Mouse (Mus musculus) left cerebral cortex, adult 18-20 months (tissue): Measurements from ENCODE around the gene Zfp57. TPM values are rescaled to one million over a fixed set of nuclear protein-coding genes. Genes with fewer than 3 reads are reported as not detected.
"Not testable (repeated sequence)": the region's sequence is repeated elsewhere in the genome, so short reads cannot be mapped to it uniquely, and the experiment has no call there.

Experiments
- DNase-seq, 2 experiments: peaks; one replicate each; pipeline ENCODE4 v3.0.0; 2021 to 2022; ENCODE audit warnings: low spot score in 2 of 2, mixed read lengths in 1 of 2
- long read RNA-seq, 2 experiments: library from polyadenylated mRNA; stranded (forward); transcript quantifications; one replicate each; pipeline ENCODE4 v2.0.0; 2021
- total RNA-seq, 2 experiments: library from RNA; stranded (reverse); gene quantifications; 2 replicates each; pipeline ENCODE4 v1.2.3; 2021

Gene Zfp57
- 10 to 100 TPM; 12.2 to 12.3 TPM for total RNA-seq
- long read RNA-seq, experiment 1, partial matches to known transcripts, result 0 of 4 reads
- long read RNA-seq, experiment 1, other reads (novel, unspliced or antisense), result 2 of 4 reads
- long read RNA-seq, experiment 2, partial matches to known transcripts, result 0 of 2 reads
- long read RNA-seq, experiment 2, other reads (novel, unspliced or antisense), result 1 of 2 reads

DNA sequence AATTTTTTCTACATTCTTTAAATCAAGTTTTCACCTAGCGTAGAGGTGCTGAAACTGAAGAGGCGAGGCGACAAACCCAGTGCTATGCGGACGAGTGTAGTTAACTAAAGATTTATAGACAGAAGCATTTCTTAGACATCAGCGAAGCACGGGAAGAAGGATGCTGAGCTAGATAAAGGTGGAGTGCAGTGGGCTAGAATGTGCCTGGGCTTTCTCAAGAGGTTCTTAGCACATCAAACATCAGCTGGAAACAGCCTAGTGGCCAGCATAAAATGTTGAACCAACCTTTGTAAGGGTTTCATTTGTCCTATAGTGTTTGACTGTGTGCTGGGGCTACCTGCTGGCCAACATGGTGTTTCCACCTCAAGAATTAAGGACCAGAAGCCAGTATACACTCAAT, at the start of gene Zfp57:
Zfp57 (plus strand) TSS at position 301 of the 400 bp plus-strand sequence.
- no peak for DNase-seq

DNA sequence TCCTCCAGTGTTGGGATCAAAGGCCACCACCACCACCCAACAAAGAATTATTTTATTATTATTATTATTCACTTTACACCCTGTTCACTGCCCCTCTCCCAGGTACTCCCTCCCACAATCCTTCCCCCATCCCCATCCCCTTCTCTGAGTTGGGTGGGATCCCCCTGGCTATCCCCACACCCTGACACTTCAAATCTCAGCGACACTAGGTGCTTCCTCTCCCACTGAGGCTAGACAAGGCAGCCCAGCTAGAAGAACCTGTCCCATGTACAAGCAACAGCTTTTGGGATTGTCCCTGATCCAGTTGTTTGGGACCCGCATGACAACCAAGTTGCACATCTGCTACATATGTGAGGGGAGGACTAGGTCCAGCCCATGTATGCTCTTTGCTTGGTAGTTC, 48.3 kb upstream of the Zfp57 start:
- no peak for DNase-seq

DNA sequence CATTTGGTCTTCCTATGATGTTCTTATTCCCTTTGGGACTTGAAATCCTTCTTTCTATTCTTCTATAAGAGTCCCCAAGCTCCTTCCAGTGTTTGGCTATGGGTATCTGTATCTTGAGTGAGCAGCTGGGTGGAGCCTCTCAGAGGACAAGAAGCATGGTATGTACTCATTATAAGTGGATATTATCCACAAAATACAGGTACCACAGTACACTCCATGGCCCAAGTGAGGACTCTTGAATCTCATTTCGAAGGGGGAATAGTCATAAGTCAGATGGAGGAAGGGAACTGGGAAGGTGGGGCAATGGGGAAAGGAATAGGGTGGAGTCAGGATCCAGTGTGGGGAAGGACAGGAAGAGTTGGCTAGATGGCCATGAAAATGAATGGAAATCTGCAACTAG, 47.9 kb upstream of the Zfp57 start:
- DNase-seq, result no peak

DNA sequence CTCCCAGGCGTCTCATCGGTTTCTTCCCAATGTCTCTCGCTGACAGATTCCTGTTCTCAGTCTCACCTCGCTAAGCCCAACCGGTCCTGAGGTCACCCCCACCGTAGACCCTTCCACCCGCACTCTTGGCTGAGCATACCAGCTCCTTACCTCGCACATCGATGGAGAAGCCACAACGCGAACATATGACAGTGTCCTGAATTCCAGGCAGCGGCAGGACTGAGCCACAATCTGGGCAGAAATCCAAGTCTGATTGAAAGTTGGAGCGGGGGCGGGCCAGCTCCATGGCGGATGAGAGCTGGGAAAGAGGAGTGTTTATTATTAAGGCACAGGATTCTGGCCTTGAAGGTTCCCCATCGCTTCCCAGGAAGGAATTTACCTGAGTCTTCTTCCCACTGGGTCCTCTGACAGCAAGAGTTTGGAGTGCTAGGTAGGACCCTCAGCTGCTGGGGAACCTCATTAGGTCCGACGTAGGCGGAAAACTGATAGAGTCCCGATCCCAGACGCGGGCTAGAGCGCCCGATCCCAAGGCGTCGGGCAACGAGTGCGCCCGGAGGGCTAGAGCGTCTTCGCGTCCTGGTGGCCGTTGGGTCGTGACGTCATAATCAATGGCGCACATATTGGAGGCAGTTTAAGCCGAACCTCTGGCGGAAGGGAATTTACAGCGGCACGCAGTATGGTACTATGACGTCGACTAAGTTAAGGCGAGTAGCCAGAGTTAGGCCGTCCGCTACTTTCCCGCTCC, 42.8 kb upstream of the Zfp57 start, which contains the start of the genes Znrd1 and Znrd1as:
Znrd1 (minus strand) TSS at position 561 of the 745 bp plus-strand sequence.
Znrd1as (plus strand) TSS at position 594 of the 745 bp plus-strand sequence.
- DNase-seq, result peak; percentile 94 to 97

DNA sequence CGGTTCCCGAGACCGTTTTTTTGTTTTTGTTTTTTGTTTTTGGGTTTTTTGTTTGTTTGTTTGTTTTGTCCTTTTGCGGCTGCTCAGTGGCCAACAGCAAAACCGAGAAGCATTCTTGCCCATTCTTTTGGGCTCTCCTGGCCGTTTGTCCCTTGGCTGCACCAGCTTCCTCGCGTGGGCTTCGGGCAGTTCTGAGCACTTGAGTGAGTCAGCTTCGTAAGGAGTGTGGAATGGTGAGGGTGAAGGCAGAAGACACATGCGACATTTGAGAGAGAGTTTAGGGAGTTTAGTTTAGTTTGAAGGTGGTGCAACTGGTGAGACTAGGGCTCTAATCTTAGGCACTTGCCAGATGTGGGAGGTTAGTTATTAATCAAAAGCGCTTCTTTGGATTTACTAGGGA, 42.1 kb upstream of the Zfp57 start:
- DNase-seq, result no peak

DNA sequence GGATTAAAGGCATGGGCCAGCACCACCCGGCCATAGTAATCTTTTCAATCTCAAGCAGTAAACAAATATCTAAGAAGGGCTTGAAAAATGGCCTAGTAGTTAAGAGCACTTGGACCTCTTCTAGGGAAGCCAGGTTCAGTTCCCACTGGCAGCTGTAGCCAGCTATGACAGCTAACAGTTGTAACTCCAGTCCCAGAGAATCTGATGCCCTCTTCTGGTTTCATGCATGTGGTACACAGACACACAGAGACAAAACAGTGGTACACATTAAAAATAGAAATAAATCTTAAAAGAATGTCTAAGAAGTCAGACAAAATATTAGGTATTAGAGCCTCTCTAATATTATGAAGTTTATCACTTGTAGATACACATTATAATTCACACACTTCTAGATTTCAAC, 39.8 kb upstream of the Zfp57 start:
- no peak for DNase-seq

DNA sequence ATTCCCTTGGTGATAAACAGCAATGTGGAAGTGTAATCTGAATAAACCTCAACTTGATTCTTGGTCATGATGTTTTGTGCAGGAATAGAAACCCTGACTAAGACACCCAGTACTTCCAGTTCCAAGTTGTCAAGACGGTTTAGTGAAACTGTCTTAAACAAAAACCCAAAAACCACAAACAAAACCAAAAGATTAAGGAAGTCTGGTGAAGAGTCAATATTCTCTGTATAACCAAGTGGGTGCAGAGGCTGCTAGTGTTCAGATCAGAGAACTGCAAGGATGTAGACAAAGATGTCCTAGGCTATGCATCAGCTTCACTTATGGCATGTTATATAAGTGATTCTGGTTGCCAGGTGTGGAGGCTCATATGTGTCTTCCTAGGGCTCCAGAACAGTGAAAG, 34.1 kb upstream of the Zfp57 start:
- no peak for DNase-seq

DNA sequence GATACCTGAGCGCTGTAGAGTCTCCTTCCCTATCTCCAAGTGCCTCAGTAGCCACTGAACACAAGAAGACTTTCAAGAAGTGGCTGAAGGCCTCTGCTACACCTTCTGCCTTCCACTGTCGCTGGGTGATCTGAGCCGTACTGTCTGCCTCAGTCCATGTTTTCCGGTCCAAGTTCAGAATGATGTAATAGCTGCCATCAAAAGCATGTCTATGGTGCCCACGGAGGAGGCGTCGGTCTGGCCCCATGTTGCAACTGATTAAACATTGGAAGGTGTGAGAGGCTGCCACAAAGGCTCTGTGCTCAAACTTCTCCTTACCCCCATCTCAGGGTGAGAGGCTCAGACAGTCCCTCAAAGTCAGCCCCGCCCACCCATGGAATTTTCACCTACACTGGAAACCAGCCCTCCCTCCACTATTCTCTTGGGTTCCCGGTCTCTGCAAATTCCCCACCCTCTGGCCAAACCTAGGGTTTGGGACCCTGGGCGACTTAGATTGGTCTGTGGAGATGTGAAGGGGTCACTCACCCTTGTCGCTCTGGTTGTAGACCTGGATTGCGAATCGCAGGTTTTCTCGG, 30.6 kb upstream of the Zfp57 start:
- DNase-seq, result no peak

DNA sequence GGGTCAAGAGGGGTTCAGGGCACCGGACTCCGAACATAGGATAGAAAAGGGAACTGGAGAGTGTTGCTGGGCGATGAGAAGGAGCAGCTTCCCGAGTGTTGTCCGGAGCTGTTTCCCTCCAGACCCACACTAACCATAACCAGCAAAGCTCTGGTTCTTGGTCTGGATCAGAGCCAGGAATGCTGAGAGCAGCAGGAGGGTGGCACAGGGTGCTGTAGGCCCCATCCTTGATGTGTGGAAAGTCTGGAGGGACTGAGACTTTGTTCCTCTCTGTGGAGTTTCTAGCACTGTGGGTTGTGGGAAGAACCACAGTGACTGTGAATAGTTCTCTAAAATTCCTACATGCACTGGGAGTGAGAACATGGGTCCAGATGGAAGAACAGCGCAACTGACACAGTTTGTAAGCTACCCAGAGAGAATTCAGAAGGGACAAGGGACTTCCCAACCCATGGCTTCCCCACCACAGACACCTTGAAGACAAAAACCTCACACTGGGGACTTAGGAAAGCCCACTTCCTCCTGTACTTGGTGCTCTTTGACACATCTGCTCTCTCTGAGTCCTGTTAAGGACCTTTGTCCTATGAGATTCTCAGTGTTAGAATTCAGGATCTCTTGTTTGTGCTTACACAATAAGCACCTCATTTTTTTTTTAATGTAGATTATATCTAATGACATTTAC, 29.7 kb upstream of the Zfp57 start:
- DNase-seq, result no peak

DNA sequence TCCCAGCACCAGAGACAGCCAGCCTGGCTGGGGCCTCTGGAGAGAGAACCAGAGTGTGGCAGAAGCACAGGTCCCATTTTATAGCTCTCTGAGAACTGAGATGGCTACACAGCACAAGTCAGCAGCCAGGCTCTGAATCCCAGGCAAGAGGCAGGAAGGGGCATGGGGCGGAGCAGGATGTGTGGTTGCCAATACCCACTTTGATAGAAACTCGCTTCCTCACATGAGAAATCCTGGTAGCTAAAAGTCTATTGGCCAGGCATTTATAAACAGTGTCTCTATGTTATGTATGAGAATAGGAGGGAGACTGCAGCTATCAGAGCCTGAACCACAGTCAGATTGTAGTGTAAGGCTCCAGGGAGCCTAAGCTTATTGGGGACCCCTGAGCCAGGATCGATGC, 28.2 kb upstream of the Zfp57 start:
- DNase-seq, result no peak

DNA sequence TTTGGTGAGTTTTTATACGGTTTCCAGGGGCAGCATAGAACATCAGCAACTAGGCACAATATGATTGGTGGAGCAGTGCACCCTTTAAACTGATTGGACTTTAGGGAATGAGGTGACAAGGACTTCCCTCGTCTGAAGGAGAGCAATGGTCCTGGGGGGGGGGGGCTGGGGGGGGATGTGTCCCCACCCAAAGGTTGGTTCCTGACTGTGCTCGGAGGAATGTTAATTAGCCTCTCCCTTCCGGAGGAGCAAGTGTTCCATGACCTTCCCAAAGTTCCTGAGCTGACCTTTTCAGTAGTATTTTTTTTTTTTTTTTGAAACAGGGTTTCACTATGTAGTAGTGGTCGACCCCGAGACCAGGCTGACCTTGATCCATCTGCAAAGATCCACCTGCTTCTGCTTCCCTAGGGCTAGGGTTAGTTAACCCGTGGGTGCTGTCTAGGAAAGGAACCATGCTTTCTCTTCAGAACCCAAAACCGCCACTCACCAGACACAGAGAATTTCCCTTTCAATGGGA, 27.6 kb upstream of the Zfp57 start:
- DNase-seq, result no peak

DNA sequence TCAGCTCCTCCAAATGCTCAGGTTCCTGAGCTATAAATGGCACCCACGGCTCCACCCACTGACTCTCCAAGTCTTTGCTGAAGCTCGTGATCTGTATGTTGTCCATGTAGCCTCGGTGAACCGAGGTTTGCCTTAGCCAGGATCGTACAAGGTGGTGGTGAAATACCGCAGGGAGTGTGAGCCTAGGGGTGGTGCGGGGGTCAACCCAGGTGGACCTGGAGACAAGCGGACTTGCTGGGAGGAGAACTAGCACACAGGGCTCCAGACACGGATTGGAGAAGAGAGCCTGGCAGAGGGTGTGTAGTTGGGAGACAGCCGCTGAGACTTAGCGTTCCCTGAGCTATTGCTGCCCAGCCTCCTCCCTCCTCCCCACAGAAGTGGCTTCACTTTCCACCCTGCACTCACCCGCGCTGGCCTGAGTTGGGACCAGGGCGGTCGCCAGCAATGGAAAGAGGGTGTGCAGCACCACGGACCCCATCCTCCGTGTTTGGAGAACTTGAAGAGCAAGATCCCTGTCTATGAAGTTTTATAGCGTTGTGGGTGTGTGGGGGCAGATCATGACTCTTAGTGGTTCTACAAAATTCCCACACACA, 19.6 kb upstream of the Zfp57 start, which contains the start of gene 2410137M14Rik:
2410137M14Rik (minus strand) TSS at position 17 of the 593 bp plus-strand sequence.
- DNase-seq, result peak; percentile 31 to 54

DNA sequence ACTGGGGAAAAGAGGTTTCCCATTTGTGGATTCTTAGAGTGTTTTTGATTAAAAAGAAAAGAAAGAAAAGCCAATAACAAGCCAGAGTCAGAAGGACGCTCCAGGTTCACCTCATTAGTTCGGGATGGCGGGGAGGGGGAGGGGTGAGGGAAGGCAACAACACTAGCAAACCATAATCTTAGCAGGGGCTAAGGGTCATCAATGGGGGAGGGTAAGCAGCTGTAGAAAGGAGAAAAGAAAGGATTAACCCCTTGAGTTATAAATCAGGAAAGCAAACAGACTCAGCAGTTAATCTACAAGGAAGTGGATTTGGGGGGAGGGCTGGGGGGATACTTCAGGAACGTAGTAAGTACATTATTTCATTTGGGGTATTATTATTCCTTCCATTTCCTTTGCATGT, 19.1 kb upstream of the Zfp57 start:
- DNase-seq, result no peak

DNA sequence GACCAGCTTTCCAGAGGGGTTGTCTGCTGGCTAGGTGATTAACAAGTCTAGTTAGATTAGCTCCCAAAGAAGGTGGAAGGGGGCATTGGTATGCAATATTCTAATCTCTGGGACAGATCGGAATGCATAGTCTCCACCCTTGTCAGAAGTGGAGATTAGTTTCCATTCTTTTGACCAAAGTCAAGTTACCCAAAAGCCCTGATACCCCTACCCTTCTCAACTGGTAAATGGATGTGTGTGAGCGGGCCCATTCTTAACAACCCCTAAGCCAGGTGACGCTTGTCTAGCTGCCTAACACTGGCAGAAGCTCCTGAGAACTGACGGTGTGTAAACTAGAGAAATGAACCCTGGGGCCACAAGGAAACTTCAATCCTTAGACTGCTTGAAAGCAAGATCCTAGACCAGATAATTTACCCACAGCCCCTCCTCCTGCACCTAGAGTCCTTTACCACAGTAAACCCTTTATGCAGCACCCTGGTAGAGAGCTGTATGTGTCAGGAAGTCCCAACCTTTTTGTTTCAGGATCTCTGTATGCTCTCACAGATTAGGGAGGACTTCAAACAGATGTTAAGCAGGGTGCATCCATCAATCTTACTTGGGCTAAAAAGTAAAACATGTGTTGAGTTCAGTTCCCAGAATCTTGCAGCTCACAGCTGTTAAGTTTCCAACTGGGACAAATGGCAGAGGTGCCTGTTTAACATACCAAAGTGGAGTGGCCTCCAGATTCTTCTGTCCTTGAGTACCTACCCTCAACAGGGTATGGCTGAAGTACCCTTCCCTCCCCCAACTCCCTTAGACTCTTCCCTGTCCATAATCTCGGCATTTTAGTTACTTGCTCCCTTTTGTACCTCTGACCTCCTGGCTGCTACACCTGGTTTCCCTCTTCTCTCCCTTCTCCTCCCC, 18.5 kb upstream of the Zfp57 start:
- no peak for DNase-seq

DNA sequence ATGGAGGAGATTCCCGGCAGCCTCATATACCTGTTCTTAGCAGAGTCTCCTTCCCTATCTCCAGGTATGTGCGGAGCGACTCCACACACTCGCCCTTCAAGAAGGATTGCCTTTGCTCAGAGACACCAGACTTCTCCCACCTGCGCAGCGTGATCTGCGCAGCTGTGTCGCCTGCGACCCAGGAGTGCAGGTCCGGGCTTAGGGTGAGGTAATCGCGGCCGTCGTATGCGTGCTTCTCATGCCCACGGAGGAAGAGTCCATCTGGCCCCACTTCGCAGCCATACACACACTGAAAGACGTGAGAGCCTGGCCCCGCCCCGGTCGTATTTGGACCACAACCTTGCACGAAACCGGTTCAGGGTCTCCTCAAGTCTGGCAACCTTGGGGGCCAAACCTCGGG, 12.5 kb upstream of the Zfp57 start:
- no peak for DNase-seq

DNA sequence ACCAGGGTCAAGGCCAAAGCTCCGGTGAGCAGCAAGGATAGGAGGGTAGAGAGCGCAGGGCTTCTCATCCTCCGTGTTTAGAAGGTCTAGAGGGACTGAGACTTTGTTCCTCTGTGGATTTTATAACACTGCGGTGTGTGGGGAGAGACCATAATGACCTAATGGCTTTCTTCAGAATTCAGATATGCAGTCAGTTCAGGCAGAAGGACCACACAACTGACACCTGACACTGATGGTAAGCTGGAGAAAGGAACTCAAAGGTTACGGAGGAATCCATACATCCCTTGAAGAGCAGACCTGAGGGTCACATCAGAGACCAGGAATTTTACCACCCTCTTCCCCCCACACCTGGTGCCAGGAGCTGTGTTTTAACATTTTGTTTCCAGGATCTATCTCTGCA, 11.5 kb upstream of the Zfp57 start, which contains the start of gene H2-M5:
H2-M5 (minus strand) TSS at position 101 of the 400 bp plus-strand sequence.
- no peak for DNase-seq

DNA sequence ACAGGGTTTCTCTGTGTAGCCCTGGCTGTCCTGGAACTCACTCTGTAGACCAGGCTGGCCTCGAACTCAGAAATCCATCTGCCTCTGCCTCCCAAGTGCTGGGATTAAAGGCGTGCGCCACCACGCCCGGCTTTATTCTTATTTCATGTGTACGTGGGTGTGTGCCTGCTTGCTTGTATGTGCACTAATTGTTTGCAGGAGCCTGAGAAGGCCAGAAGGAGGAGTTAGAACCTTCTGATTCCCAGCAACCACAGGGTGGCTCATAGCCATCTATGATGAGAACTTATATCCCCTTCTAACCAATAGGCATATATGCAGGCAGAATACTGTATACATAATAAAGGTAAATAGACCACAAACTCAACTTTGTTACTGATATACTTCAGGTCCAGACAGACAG, 10.3 kb upstream of the Zfp57 start:
- not testable (repeated sequence) for DNase-seq

DNA sequence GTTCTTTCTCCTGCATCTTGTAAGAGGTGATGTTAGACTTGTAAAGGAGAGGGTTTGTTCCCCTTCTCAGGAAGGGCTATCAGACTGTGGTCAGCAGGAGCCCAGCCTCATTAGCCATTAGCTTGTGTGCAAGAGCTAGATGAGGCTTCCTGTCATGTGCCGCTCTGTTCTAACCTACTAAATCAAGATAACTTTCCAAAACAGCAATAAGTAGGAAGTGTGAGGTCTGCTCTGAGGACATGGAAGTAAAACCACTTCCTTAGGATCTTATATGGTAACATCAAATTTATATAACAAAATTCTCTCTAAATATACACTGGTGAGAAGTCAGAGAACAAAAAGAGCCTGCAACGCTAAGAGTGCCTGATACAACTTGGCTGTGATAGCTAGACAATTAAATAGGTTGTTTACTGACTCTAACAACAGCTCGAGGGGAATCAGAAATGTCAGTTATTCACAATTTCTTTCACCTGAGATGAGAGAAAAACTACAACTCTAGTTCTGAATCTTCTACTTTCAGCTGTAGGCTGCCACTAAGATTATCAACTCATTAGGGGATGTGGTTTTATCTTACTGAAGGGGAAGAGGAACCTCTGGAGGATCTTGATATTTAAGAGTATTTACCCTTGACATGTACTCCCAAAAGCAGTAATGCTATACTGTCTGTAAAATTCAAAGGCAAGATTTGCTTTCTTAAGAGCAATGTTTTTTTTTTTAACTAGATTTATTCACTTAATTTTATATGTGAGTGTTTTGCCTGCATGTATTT, 8.4 kb upstream of the Zfp57 start:
- DNase-seq, result peak in 1 of 2 experiments; percentile 10

DNA sequence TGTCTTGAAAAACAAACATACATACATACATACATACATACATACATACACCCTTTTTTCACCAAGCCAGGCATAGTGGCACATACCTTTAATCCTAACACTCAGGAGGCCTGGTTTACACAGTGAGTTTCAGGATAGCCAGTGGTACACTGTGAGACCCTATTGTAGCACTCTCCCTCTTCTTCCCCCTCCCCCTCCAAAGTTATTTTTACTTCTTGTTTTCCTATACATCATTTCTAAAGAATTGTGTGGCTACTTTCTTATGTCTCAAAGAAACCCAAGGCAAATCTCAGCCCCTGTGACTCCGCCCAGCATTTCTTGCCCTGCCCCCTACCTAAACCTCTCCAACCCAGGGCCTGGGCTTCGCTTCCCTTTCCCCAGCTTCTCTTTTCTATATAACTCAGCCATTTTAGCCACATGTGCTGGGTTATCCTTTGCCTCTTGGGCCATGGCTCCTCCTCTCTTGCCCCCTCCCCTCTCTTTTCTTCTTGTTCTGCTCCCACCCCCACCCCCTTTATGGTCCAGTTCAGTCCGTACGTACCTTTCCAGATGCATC, 7.1 kb upstream of the Zfp57 start:
- no peak for DNase-seq
